Mouse (Mus musculus) liver, adult 2 months (tissue): Measurements from ENCODE around the gene Ackr4.

ENCODE experiments used
- CTCF ChIP-seq: fragments of 200-500 bp; IDR thresholded peaks from 2 replicates; pipeline ENCODE4 v1.5.1; 2011; ENCODE audit warnings: low read depth, low read length, control low read depth
- POLR2A ChIP-seq: fragments of 200-500 bp; IDR thresholded peaks from 2 replicates; pipeline ENCODE4 v1.6.1; 2011; ENCODE audit warnings: low read length, control low read depth; ENCODE audit not compliant: insufficient read depth; ENCODE audit errors: extremely low read depth

DNA sequence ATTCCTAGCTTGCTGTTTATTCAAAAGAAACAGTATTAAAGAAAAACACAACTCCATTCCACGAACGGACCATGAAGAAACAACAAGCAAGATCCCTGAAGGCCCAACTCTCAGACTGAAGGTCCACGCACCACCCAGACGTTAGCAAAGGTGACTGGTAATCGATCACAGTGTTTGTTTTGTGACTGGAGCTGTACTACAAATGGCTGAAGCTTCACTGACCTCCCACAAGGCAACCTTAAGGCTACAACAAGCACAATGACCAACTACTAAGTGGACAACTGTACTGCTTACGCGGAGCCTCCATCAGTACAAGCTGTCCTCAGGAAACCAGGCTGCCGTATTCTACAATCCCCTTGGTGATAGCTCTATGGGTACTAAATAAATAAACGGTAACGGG lies 43.3 kb upstream of the Ackr4 start:
- TF ChIP-seq CTCF (no peak), POLR2A (no peak)
